Mouse (Mus musculus) forebrain, embryonic 10.5 days (tissue): ENCODE measurements around the gene Myog. TPM values are rescaled to one million over a fixed set of nuclear protein-coding genes. Genes with fewer than 3 reads are reported as not detected.

Experiments
- DNase-seq: peaks from one replicate; pipeline ENCODE4 v3.0.0-alpha.2; 2017; ENCODE audit warnings: low spot score; ENCODE audit errors: extremely low spot score
- H3K27ac ChIP-seq: fragments of 300-500 bp; sonication (generic); 2 replicates; pipeline ENCODE4 v1.5.1; 2016; ENCODE audit warnings: mild to moderate bottlenecking
- H3K27me3 ChIP-seq: fragments of 300-500 bp; sonication (generic); 2 replicates; pipeline ENCODE4 v1.6.1; 2016; ENCODE audit warnings: mild to moderate bottlenecking; ENCODE audit not compliant: poor library complexity, severe bottlenecking
- H3K36me3 ChIP-seq: fragments of 300-500 bp; sonication (generic); replicated peaks from 2 replicates; pipeline ENCODE4 v1.6.1; 2016; ENCODE audit warnings: mild to moderate bottlenecking, moderate library complexity
- H3K4me1 ChIP-seq: fragments of 300-500 bp; sonication (generic); 2 replicates; pipeline ENCODE4 v1.6.1; 2016
- H3K4me3 ChIP-seq: fragments of 300-500 bp; sonication (generic); 2 replicates; pipeline ENCODE4 v1.5.1; 2016; ENCODE audit warnings: mild to moderate bottlenecking, moderate library complexity
- H3K9me3 ChIP-seq: fragments of 300-500 bp; sonication (generic); 2 replicates; pipeline ENCODE4 v1.6.1; 2016; ENCODE audit warnings: mild to moderate bottlenecking, moderate library complexity
- WGBS: fragments of 180-500 bp; shearing (Covaris S2); methylation state at CpG from one replicate; pipeline ENCODE4 v1.1.7; 2016; 5-methylcytosine and 5-hydroxymethylcytosine counted together
- polyA plus RNA-seq: library from polyadenylated mRNA; unstranded; fragments of >200 nt; fragmentation: Nextera tagmentation; extraction: Ambion mirVana; gene quantifications from 2 replicates; pipeline ENCODE4 v1.2.1, GENCODE M21; 2016

Gene Myog
- polyA plus RNA-seq, 1 experiment from 2014 or later, result not detected

GRCm38 (mm10) chr1:134290909-134291308 lies 1.1 kb downstream of the Myog start:
- H3K27ac ChIP-seq, result no peak overlapping the region
- no peak for DNase-seq
- H3K4me1 ChIP-seq, result peaks cover 40% of the 10 kb centered on the region
- H3K27me3 ChIP-seq, result no peaks in the 10 kb centered on the region
- H3K4me3 ChIP-seq, result no peak overlapping the region
- no peaks in the 10 kb centered on the region for H3K9me3 ChIP-seq
- no peaks in the 10 kb centered on the region for H3K36me3 ChIP-seq
- 71% methylated on average over 5 of the region's 5 CpGs for WGBS

GRCm38 (mm10) chr1:134291555-134291954 lies 1.8 kb downstream of the Myog start:
- Histone ChIP-seq H3K36me3 (no peaks in the 10 kb centered on the region), H3K4me3 (no peak overlapping the region), H3K9me3 (no peaks in the 10 kb centered on the region), H3K4me1 (peaks cover 39% of the 10 kb centered on the region), H3K27me3 (no peaks in the 10 kb centered on the region; the same call in 1 of the 2 replicates), H3K27ac (peak overlapping the region; percentile 6; the same call in 1 of the 2 replicates)
- 80% methylated on average over 8 of the region's 8 CpGs for WGBS
- no peak for DNase-seq

- H3K27me3 ChIP-seq, result peaks cover 5% of the 10 kb centered on the region
- no peaks in the 10 kb centered on the region for H3K36me3 ChIP-seq
- H3K9me3 ChIP-seq, result no peaks in the 10 kb centered on the region
- H3K4me1 ChIP-seq, result peaks cover 39% of the 10 kb centered on the region
- WGBS, result 28% methylated on average over 5 of the region's 5 CpGs
- H3K4me3 ChIP-seq, result no peak overlapping the region
- peak overlapping the region; percentile 1; the same call in 1 of the 2 replicates for H3K27ac ChIP-seq
- no peak for DNase-seq
Measured at GRCm38 (mm10) chr1:134292073-134292472, 2.3 kb downstream of the Myog start.

GRCm38 (mm10) chr1:134292601-134293000 lies 2.8 kb downstream of the Myog start:
- DNase-seq, result no peak
- peaks cover 10% of the 10 kb centered on the region for H3K27me3 ChIP-seq
- no peaks in the 10 kb centered on the region for H3K36me3 ChIP-seq
- peak overlapping the region; percentile 1; the same call in 1 of the 2 replicates for H3K27ac ChIP-seq
- no peaks in the 10 kb centered on the region for H3K9me3 ChIP-seq
- peaks cover 39% of the 10 kb centered on the region for H3K4me1 ChIP-seq
- 52% methylated on average over 9 of the region's 9 CpGs for WGBS
- no peak overlapping the region for H3K4me3 ChIP-seq

GRCm38 (mm10) chr1:134293276-134293675 lies 3.5 kb downstream of the Myog start:
- Histone ChIP-seq H3K4me1 (peaks cover 40% of the 10 kb centered on the region), H3K36me3 (no peaks in the 10 kb centered on the region), H3K9me3 (no peaks in the 10 kb centered on the region), H3K4me3 (no peak overlapping the region), H3K27me3 (peaks cover 17% of the 10 kb centered on the region), H3K27ac (no peak overlapping the region)
- DNase-seq, result no peak
- WGBS, result 92% methylated on average over 7 of the region's 7 CpGs

GRCm38 (mm10) chr1:134293738-134294604 lies 4.2 kb downstream of the Myog start:
- Histone ChIP-seq H3K36me3 (no peaks in the 10 kb centered on the region), H3K27ac (no peak overlapping the region), H3K9me3 (no peaks in the 10 kb centered on the region), H3K4me1 (peaks cover 47% of the 10 kb centered on the region), H3K27me3 (peaks cover 24% of the 10 kb centered on the region), H3K4me3 (no peak overlapping the region)
- WGBS, result 73% methylated on average over 3 of the region's 3 CpGs
- DNase-seq, result no peak

GRCm38 (mm10) chr1:134297265-134297664 lies 7.5 kb downstream of the Myog start:
- H3K36me3 ChIP-seq, result no peaks in the 10 kb centered on the region
- H3K27ac ChIP-seq, result no peak overlapping the region
- peaks cover 50% of the 10 kb centered on the region for H3K27me3 ChIP-seq
- DNase-seq, result no peak
- peaks cover 27% of the 10 kb centered on the region for H3K4me1 ChIP-seq
- WGBS, result 88% methylated on average over 8 of the region's 8 CpGs
- no peak overlapping the region for H3K4me3 ChIP-seq
- no peaks in the 10 kb centered on the region for H3K9me3 ChIP-seq

- 4% methylated on average over 50 of the region's 59 CpGs for WGBS
- peak; percentile 57 for DNase-seq
Measured at GRCm38 (mm10) chr1:134298636-134299411, 9.0 kb downstream of the Myog start.

GRCm38 (mm10) chr1:134302568-134303238 lies 12.9 kb downstream of the Myog start:
- peaks cover 36% of the 10 kb centered on the region for H3K4me1 ChIP-seq
- WGBS, result 56% methylated on average over 8 of the region's 8 CpGs
- DNase-seq, result no peak
- peaks cover 5% of the 10 kb centered on the region; the same call in 1 of the 2 replicates for H3K36me3 ChIP-seq
- peak overlapping the region; percentile 78 for H3K27ac ChIP-seq
- peaks cover 39% of the 10 kb centered on the region for H3K27me3 ChIP-seq
- no peak overlapping the region for H3K4me3 ChIP-seq
- peaks cover 6% of the 10 kb centered on the region; the same call in 1 of the 2 replicates for H3K9me3 ChIP-seq

More at GRCm38 (mm10) chr1:134298636-134299411, 9.0 kb downstream of the Myog start:
- H3K9me3 ChIP-seq, result no peaks in the 10 kb centered on the region; the same call in 1 of the 2 replicates
- H3K4me1 ChIP-seq, result peaks cover 31% of the 10 kb centered on the region
- H3K27ac ChIP-seq, result peak overlapping the region; percentile 81
- H3K36me3 ChIP-seq, result no peaks in the 10 kb centered on the region
- peak overlapping the region; percentile 65 for H3K4me3 ChIP-seq
- peaks cover 50% of the 10 kb centered on the region for H3K27me3 ChIP-seq

GRCm38 (mm10) chr1:134304940-134305339 lies 15.2 kb downstream of the Myog start:
- peaks cover 6% of the 10 kb centered on the region; the same call in 1 of the 2 replicates for H3K9me3 ChIP-seq
- peaks cover 22% of the 10 kb centered on the region for H3K4me1 ChIP-seq
- 92% methylated on average over 9 of the region's 9 CpGs for WGBS
- H3K27me3 ChIP-seq, result peaks cover 17% of the 10 kb centered on the region
- H3K36me3 ChIP-seq, result peaks cover 5% of the 10 kb centered on the region; the same call in 1 of the 2 replicates
- DNase-seq, result no peak
- H3K4me3 ChIP-seq, result no peak overlapping the region
- no peak overlapping the region for H3K27ac ChIP-seq

GRCm38 (mm10) chr1:134307409-134307808 lies 17.6 kb downstream of the Myog start:
- Histone ChIP-seq H3K27me3 (no peaks in the 10 kb centered on the region), H3K27ac (peak overlapping the region; percentile 60), H3K9me3 (peaks cover 6% of the 10 kb centered on the region; the same call in 1 of the 2 replicates), H3K4me1 (peaks cover 19% of the 10 kb centered on the region), H3K36me3 (peaks cover 5% of the 10 kb centered on the region; the same call in 1 of the 2 replicates), H3K4me3 (no peak overlapping the region)
- DNase-seq, result no peak
- 67% methylated on average over 10 of the region's 10 CpGs for WGBS

- peaks cover 7% of the 10 kb centered on the region for H3K4me1 ChIP-seq
- no peaks in the 10 kb centered on the region for H3K36me3 ChIP-seq
- H3K4me3 ChIP-seq, result no peak overlapping the region
- H3K9me3 ChIP-seq, result no peaks in the 10 kb centered on the region
- no peaks in the 10 kb centered on the region for H3K27me3 ChIP-seq
- DNase-seq, result no peak
- 89% methylated on average over 2 of the region's 2 CpGs for WGBS
- no peak overlapping the region for H3K27ac ChIP-seq
Measured at GRCm38 (mm10) chr1:134310291-134310690, 20.5 kb downstream of the Myog start.
